In genomic region chr15:57318001-57318400, GRCm38 (mm10) we compare ENCODE assay signal across 32 mouse cellular contexts.
"Had no signal": no experiment of that assay in that cellular context is flagged by ENCODE, and none has a peak within 500 bp of the region (broad histone marks: within the 10 kb centered on the region; RNA-seq: fewer than 3 reads in every experiment).

No protein-coding gene starts in this region.

- H3K36me3 ChIP-seq: limb, embryonic 10.5 days; limb, embryonic 12.5 days; limb, embryonic 13.5 days; limb, embryonic 15.5 days; liver, embryonic 12.5 days; liver, embryonic 13.5 days; liver, embryonic 15.5 days; lung, embryonic 15.5 days; midbrain, embryonic 10.5 days; midbrain, embryonic 12.5 days; midbrain, embryonic 13.5 days; midbrain, embryonic 15.5 days; neural tube, embryonic 12.5 days had no signal

- H3K27ac ChIP-seq: limb, embryonic 10.5 days; limb, embryonic 12.5 days; limb, embryonic 13.5 days; limb, embryonic 15.5 days; liver, embryonic 12.5 days; liver, embryonic 13.5 days; liver, embryonic 14.5 days; liver, embryonic 15.5 days; lung, embryonic 15.5 days; macrophage; midbrain, embryonic 10.5 days; midbrain, embryonic 12.5 days; midbrain, embryonic 13.5 days; midbrain, embryonic 15.5 days; neural tube, embryonic 12.5 days had no signal

- H3K4me1 ChIP-seq: limb, embryonic 10.5 days; limb, embryonic 12.5 days; limb, embryonic 13.5 days; limb, embryonic 15.5 days; liver, embryonic 12.5 days; liver, embryonic 13.5 days; liver, embryonic 15.5 days; lung, embryonic 15.5 days; megakaryocyte, embryonic 14.5 days; midbrain, embryonic 10.5 days; midbrain, embryonic 12.5 days; midbrain, embryonic 13.5 days; midbrain, embryonic 15.5 days; neural tube, embryonic 12.5 days had no signal

- DNase-seq: left cerebral cortex, postnatal 4 days; liver; liver, embryonic 13.5 days; liver, postnatal 0 days; lung, adult 18-20 months; lung, adult 2 months; lung, embryonic 14.5 days; lung, postnatal 10 days; lung, postnatal 14 days; lung, postnatal 36 days; lung, postnatal 4 days; midbrain, embryonic 14.5 days had no signal

- H3K9ac ChIP-seq: limb, embryonic 12.5 days; limb, embryonic 13.5 days; limb, embryonic 15.5 days; liver, embryonic 12.5 days; liver, embryonic 13.5 days; liver, embryonic 14.5 days; liver, embryonic 15.5 days; liver, postnatal 0 days; lung, embryonic 14.5 days; lung, embryonic 15.5 days; midbrain, embryonic 12.5 days; midbrain, embryonic 13.5 days; midbrain, embryonic 15.5 days; neural tube, embryonic 12.5 days had no signal

- H3K9me3 ChIP-seq: limb, embryonic 10.5 days; limb, embryonic 12.5 days; limb, embryonic 13.5 days; limb, embryonic 15.5 days; liver, embryonic 12.5 days; liver, embryonic 13.5 days; liver, embryonic 15.5 days; lung, embryonic 15.5 days; megakaryocyte, embryonic 14.5 days; midbrain, embryonic 10.5 days; midbrain, embryonic 12.5 days; midbrain, embryonic 13.5 days; midbrain, embryonic 15.5 days; neural tube, embryonic 12.5 days had no signal

- H3K27me3 ChIP-seq: limb, embryonic 12.5 days; limb, embryonic 13.5 days; limb, embryonic 15.5 days; liver, embryonic 12.5 days; liver, embryonic 13.5 days; liver, embryonic 15.5 days; lung, embryonic 15.5 days; megakaryocyte, embryonic 14.5 days; midbrain, embryonic 12.5 days; midbrain, embryonic 13.5 days; midbrain, embryonic 15.5 days; neural tube, embryonic 12.5 days had no signal

- H3K4me2 ChIP-seq: limb, embryonic 12.5 days; limb, embryonic 13.5 days; limb, embryonic 15.5 days; liver, embryonic 11.5 days; liver, embryonic 12.5 days; liver, embryonic 13.5 days; liver, embryonic 15.5 days; lung, embryonic 14.5 days; lung, embryonic 15.5 days; midbrain, embryonic 11.5 days; midbrain, embryonic 12.5 days; midbrain, embryonic 13.5 days; midbrain, embryonic 15.5 days; neural tube, embryonic 12.5 days had no signal

- H3K4me3 ChIP-seq: limb, embryonic 10.5 days; limb, embryonic 12.5 days; limb, embryonic 13.5 days; limb, embryonic 15.5 days; liver, embryonic 12.5 days; liver, embryonic 13.5 days; liver, embryonic 15.5 days; lung, embryonic 15.5 days; megakaryocyte, embryonic 14.5 days; midbrain, embryonic 10.5 days; midbrain, embryonic 12.5 days; midbrain, embryonic 13.5 days; midbrain, embryonic 15.5 days; myocyte; neural tube, embryonic 12.5 days had no signal

- ATAC-seq: liver, embryonic 12.5 days; liver, postnatal 0 days; lung, postnatal 0 days; midbrain, embryonic 13.5 days; midbrain, embryonic 15.5 days; midbrain, embryonic 16.5 days had no signal
